Mouse (Mus musculus) layer of hippocampus, postnatal 36 days (tissue): ENCODE measurements at regions not wholly inside any gene's neighbourhood (a gene's known extent, or its start where the extent isn't known, plus 50 kb on each side); places are given as distances from the start of the nearest gene placed in this dataset.

Experiments
- DNase-seq, 2 experiments: peaks; one replicate each; pipeline ENCODE4 v3.0.0; 2022

GRCm38 (mm10) chr8:127988887-127989286 is 369.5 kb upstream of the Nrp1 start:
- DNase-seq: peak; percentile 31 to 42

- no peak for DNase-seq
Measured at GRCm38 (mm10) chr8:127994898-127995297, 363.5 kb upstream of the Nrp1 start.

GRCm38 (mm10) chr8:127995490-127995889 is 362.9 kb upstream of the Nrp1 start:
- no peak for DNase-seq

- DNase-seq: no peak
Measured at GRCm38 (mm10) chr8:128002386-128002785, 356.0 kb upstream of the Nrp1 start.

- no peak for DNase-seq
Measured at GRCm38 (mm10) chr8:128002806-128003205, 355.6 kb upstream of the Nrp1 start.

- no peak for DNase-seq
Measured at GRCm38 (mm10) chr8:128003385-128003784, 355.0 kb upstream of the Nrp1 start.

- peak; percentile 23 to 39 for DNase-seq
Measured at GRCm38 (mm10) chr8:128003881-128004286, 354.5 kb upstream of the Nrp1 start.

- DNase-seq: no peak
Measured at GRCm38 (mm10) chr8:128009393-128010010, 348.9 kb upstream of the Nrp1 start.

GRCm38 (mm10) chr8:128017171-128017570 is 341.2 kb upstream of the Nrp1 start:
- DNase-seq: no peak

- no peak for DNase-seq
Measured at GRCm38 (mm10) chr8:128023661-128024060, 334.7 kb upstream of the Nrp1 start.

GRCm38 (mm10) chr8:128024774-128025222 is 333.6 kb upstream of the Nrp1 start:
- DNase-seq: no peak

GRCm38 (mm10) chr8:128025251-128025856 is 333.1 kb upstream of the Nrp1 start:
- DNase-seq: peak in 1 of 2 experiments; percentile 37

- no peak for DNase-seq
Measured at GRCm38 (mm10) chr8:128026981-128027380, 331.4 kb upstream of the Nrp1 start.

- peak; percentile 33 to 39 for DNase-seq
Measured at GRCm38 (mm10) chr8:128030335-128031280, 327.8 kb upstream of the Nrp1 start.

- no peak for DNase-seq
Measured at GRCm38 (mm10) chr8:128034127-128034526, 324.3 kb upstream of the Nrp1 start.

GRCm38 (mm10) chr8:128035672-128036071 is 322.7 kb upstream of the Nrp1 start:
- DNase-seq: no peak

GRCm38 (mm10) chr8:128039341-128040064 is 318.9 kb upstream of the Nrp1 start:
- DNase-seq: no peak

GRCm38 (mm10) chr8:128042877-128043276 is 315.5 kb upstream of the Nrp1 start:
- DNase-seq: no peak

GRCm38 (mm10) chr8:128043392-128043791 is 315.0 kb upstream of the Nrp1 start:
- DNase-seq: no peak

GRCm38 (mm10) chr8:128056251-128056650 is 302.2 kb upstream of the Nrp1 start:
- no peak for DNase-seq

GRCm38 (mm10) chr8:128057845-128058244 is 300.6 kb upstream of the Nrp1 start:
- no peak for DNase-seq

- DNase-seq: no peak
Measured at GRCm38 (mm10) chr8:128059817-128060216, 298.6 kb upstream of the Nrp1 start.

- DNase-seq: no peak
Measured at GRCm38 (mm10) chr8:128064211-128064610, 294.2 kb upstream of the Nrp1 start.
